Mouse (Mus musculus) embryonic facial prominence, embryonic 14.5 days (tissue): ENCODE measurements around the gene Ndufs2. TPM values are rescaled to one million over a fixed set of nuclear protein-coding genes. Genes with fewer than 3 reads are reported as not detected.

Source experiments
- ATAC-seq: fragments of 200-750 bp; cut with Nextera tagmentation; 2 replicates; pipeline ENCODE4 v1.8.0; 2017; ENCODE audit warnings: low read depth, moderate number of reproducible peaks, moderate TSS enrichment
- DNase-seq: peaks from one replicate; pipeline ENCODE4 v3.0.0-alpha.2; 2015; ENCODE audit warnings: low spot score
- H3K27ac ChIP-seq: fragments of 300-500 bp; sonication (generic); replicated peaks from 2 replicates; pipeline ENCODE4 v1.5.1; 2014; ENCODE audit warnings: low read depth, mild to moderate bottlenecking, low read length, moderate library complexity
- H3K27me3 ChIP-seq: fragments of 300-500 bp; sonication (generic); replicated peaks from 2 replicates; pipeline ENCODE4 v1.6.1; 2014; ENCODE audit warnings: low read length; ENCODE audit not compliant: control insufficient read depth, insufficient read depth
- H3K36me3 ChIP-seq: fragments of 300-500 bp; sonication (generic); 2 replicates; pipeline ENCODE4 v1.6.1; 2014; ENCODE audit warnings: low read length, mixed read lengths; ENCODE audit not compliant: control insufficient read depth, insufficient read depth
- H3K4me1 ChIP-seq: fragments of 300-500 bp; sonication (generic); 2 replicates; pipeline ENCODE4 v1.6.1; 2014; ENCODE audit warnings: antibody characterized with exemption, low read length; ENCODE audit not compliant: control insufficient read depth, insufficient read depth
- H3K4me2 ChIP-seq: fragments of 300-500 bp; sonication (generic); 2 replicates; pipeline ENCODE4 v1.6.1; 2014; ENCODE audit warnings: low read depth, mild to moderate bottlenecking, low read length, moderate library complexity, mixed read lengths
- H3K4me3 ChIP-seq: fragments of 300-500 bp; sonication (generic); 2 replicates; pipeline ENCODE4 v1.5.1; 2014; ENCODE audit warnings: low read depth, mild to moderate bottlenecking, low read length
- H3K9ac ChIP-seq: fragments of 300-500 bp; sonication (generic); 2 replicates; pipeline ENCODE4 v1.6.1; 2014; ENCODE audit warnings: low read depth, mild to moderate bottlenecking, low read length, moderate library complexity, mixed read lengths
- H3K9me3 ChIP-seq: fragments of 300-500 bp; sonication (generic); 2 replicates; pipeline ENCODE4 v1.6.1; 2016; ENCODE audit warnings: low read length; ENCODE audit not compliant: control insufficient read depth
- WGBS: fragments of 180-500 bp; shearing (Covaris S2); extraction: QIAGEN DNeasy Blood & Tissue Kit; methylation state at CpG from one replicate; pipeline ENCODE4 v1.1.7; 2014; 5-methylcytosine and 5-hydroxymethylcytosine counted together
- polyA plus RNA-seq: library from polyadenylated mRNA; unstranded; fragments of >200 nt; fragmentation: Nextera tagmentation; extraction: Ambion mirVana; gene quantifications from 2 replicates; pipeline ENCODE4 v1.2.1, GENCODE M21; 2014

Ndufs2 gene
- polyA plus RNA-seq, 1 experiment from 2014 or later, result 246 TPM

DNA sequence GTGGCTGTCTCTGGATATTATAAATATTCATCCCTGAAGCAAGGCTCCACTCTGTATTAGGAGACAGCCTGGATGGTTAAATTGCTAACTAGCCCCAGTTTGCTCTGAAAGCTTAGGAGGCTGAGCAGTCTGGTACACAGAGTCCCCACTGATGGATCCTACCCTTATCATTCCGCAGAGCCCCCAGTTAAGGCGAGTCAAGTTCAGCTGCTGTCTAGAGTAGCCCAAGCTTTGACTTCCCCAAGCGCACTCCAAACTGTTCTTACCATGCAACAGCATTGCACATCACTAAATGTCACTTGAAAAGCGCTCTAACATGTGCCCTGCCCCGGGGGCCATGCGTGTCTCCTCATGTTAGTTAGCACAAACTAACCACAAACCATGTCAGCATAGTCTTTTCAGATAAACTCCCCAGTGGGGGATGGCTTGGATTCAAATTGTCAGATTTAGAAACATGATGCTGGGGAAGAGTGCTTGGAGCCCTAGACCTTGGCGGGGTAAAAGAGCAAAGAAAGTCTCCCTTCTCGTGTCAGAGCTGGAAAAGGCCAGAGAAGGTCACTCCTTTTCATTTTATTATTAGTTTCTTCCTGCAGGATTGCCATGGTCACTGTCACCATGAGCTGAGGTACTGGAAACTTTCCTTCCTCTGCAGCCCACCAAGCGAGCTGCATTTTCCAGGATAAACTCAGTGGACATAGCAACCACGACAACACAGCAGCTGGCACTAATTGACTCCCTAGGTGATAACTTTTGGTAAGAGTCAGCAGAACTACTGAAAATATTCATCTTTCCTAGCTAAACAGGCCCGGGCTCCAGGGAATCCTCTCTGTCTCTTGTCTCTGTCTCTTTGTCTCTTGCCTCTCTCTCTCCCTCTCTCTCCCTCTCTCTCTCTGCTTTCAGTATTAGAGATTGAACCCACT, 57.0 kb downstream of the Ndufs2 start:
- ATAC-seq, result peak; percentile 19; the same call in 1 of the 2 replicates
- Histone ChIP-seq H3K4me2 (peak overlapping the region; percentile 45), H3K9ac (no peak overlapping the region), H3K27ac (no peak overlapping the region), H3K27me3 (peaks cover 61% of the 10 kb centered on the region), H3K4me3 (peak overlapping the region; percentile 56; the same call in 1 of the 2 replicates), H3K4me1 (peaks cover 38% of the 10 kb centered on the region; the same call in 1 of the 2 replicates), H3K9me3 (no peaks in the 10 kb centered on the region), H3K36me3 (no peaks in the 10 kb centered on the region)
- WGBS, result 20% methylated on average over 11 of the region's 11 CpGs
- DNase-seq, result peak; percentile 44

DNA sequence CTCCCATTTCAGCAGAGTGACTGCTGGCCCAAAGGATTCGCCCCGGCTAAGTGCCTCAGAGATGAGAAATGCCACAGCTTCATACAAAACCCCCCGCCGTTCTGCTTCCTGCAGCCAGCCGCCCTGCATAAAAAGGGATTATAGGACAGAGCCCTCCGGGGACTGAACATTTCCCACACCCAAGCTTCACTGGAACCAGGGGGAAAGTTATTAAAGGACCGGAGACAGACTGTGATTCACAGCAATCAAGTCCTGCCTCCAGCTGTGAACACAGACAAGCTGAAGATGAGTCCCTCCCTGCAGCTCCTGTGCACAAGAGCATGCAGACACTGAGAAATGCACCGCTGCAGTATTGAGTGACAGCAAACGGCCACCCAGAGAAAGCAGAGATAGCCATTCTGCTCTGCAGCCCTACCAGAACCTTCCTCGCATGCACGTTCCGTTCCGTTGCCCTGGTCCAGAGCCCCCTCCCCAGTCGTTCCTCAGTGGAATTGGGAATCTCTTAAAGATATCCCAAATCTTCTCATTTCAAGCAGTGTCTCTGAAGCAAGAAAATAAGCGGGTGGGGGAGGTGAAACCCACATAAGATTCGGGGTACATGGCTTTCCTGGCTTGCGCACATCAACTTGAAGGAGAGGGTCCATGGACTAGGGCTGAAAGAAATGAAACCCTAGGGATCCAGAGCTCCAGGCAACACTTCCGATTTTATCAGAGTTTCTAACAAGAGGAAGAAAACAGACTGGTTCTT, 57.9 kb downstream of the Ndufs2 start:
- 4% methylated on average over 18 of the region's 18 CpGs for WGBS
- peaks cover 44% of the 10 kb centered on the region; the same call in 1 of the 2 replicates for H3K4me1 ChIP-seq
- peak overlapping the region; percentile 45 for H3K4me2 ChIP-seq
- ATAC-seq, result 0 out of 2 replicates have a peak, but pooled peaks have one; percentile 24
- no peak overlapping the region for H3K27ac ChIP-seq
- peak overlapping the region; percentile 26 for H3K4me3 ChIP-seq
- no peaks in the 10 kb centered on the region for H3K36me3 ChIP-seq
- peak; percentile 54 for DNase-seq
- H3K27me3 ChIP-seq, result peaks cover 61% of the 10 kb centered on the region
- 0 out of 2 replicates have a peak overlapping the region, but pooled peaks have one; percentile 34 for H3K9ac ChIP-seq
- no peaks in the 10 kb centered on the region for H3K9me3 ChIP-seq

DNA sequence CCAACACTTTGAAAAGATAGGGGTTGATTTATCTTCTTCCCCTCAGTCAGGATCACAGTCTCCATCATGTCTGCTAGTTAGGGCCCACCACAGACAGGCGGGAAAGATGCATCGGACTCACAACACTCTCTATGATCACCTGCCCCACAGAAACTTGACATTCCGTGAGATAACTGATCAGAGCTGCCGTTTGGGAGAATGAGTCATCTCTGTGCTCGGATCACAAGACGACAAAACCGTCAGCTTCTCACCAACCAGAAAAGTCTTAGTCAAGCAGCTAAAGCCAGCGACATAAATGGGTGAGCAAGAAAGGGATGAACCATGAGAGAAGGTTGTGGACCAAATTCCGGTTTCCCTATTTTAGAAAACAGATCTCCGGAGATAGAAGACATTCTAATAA, 58.9 kb downstream of the Ndufs2 start:
- peaks cover 57% of the 10 kb centered on the region for H3K27me3 ChIP-seq
- no peaks in the 10 kb centered on the region for H3K9me3 ChIP-seq
- WGBS, result 53% methylated on average over 10 of the region's 10 CpGs
- no peak overlapping the region for H3K27ac ChIP-seq
- DNase-seq (no peak), ATAC-seq (no peak)
- no peaks in the 10 kb centered on the region for H3K36me3 ChIP-seq
- H3K4me2 ChIP-seq, result no peak overlapping the region
- H3K4me1 ChIP-seq, result peaks cover 44% of the 10 kb centered on the region; the same call in 1 of the 2 replicates
- no peak overlapping the region for H3K9ac ChIP-seq
- H3K4me3 ChIP-seq, result no peak overlapping the region

DNA sequence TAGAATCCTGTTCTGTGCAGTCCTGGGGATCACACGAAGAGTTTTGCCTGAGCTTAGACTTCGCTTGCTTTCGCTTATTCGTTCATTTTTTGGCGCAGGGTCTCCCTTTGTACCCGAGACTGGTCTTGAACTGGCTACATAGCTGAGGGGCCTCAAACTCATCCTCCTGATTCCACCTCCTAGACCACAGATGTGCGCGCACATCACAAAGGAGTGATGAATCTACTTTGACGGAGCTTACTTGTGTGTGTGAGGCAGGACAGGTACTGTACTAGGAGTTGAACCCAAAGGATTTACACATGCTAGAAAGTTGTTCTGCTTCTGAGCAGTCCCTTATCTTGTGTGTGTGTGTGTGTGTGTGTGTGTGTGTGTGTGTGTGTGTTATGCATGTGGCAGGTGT, 60.4 kb downstream of the Ndufs2 start:
- ATAC-seq, result no peak
- no peak overlapping the region for H3K4me3 ChIP-seq
- peaks cover 42% of the 10 kb centered on the region for H3K27me3 ChIP-seq
- no peak for DNase-seq
- no peak overlapping the region for H3K4me2 ChIP-seq
- peaks cover 42% of the 10 kb centered on the region; the same call in 1 of the 2 replicates for H3K4me1 ChIP-seq
- no peak overlapping the region for H3K9ac ChIP-seq
- H3K27ac ChIP-seq, result no peak overlapping the region
- whole genome bisulfite sequencing, result 96% methylated on average over 9 of the region's 9 CpGs
- no peaks in the 10 kb centered on the region for H3K36me3 ChIP-seq
- H3K9me3 ChIP-seq, result no peaks in the 10 kb centered on the region

- H3K4me2 ChIP-seq, result peak overlapping the region; percentile 26; the same call in 1 of the 2 replicates
- ATAC-seq, result peak; percentile 35
- 39% methylated on average over 14 of the region's 14 CpGs for WGBS
These were observed 61.6 kb downstream of the Ndufs2 start for GRCm38 (mm10) chr1:171189476-171190114.

GRCm38 (mm10) chr1:171189046-171189445, 62.1 kb downstream of the Ndufs2 start:
- Histone ChIP-seq H3K9ac (no peak overlapping the region), H3K4me1 (peaks cover 31% of the 10 kb centered on the region; the same call in 1 of the 2 replicates), H3K4me3 (no peak overlapping the region), H3K9me3 (no peaks in the 10 kb centered on the region), H3K27me3 (peaks cover 24% of the 10 kb centered on the region), H3K4me2 (peak overlapping the region; percentile 26; the same call in 1 of the 2 replicates), H3K36me3 (no peaks in the 10 kb centered on the region), H3K27ac (peak overlapping the region; percentile 48; the same call in 1 of the 2 replicates)
- no peak; the same call in 1 of the 2 replicates for ATAC-seq
- DNase-seq, result peak; percentile 42
- WGBS, result 13% methylated on average over 8 of the region's 8 CpGs

More at GRCm38 (mm10) chr1:171189476-171190114, 61.6 kb downstream of the Ndufs2 start:
- H3K27ac ChIP-seq, result peak overlapping the region; percentile 48
- no peak overlapping the region for H3K9ac ChIP-seq
- no peak overlapping the region for H3K4me3 ChIP-seq
- DNase-seq, result peak; percentile 86
- peaks cover 36% of the 10 kb centered on the region; the same call in 1 of the 2 replicates for H3K4me1 ChIP-seq
- no peaks in the 10 kb centered on the region for H3K9me3 ChIP-seq
- no peaks in the 10 kb centered on the region for H3K36me3 ChIP-seq
- peaks cover 30% of the 10 kb centered on the region for H3K27me3 ChIP-seq

GRCm38 (mm10) chr1:171187851-171188700, 63.1 kb downstream of the Ndufs2 start:
- H3K9me3 ChIP-seq, result no peaks in the 10 kb centered on the region
- H3K27me3 ChIP-seq, result peaks cover 17% of the 10 kb centered on the region
- ATAC-seq (no peak), DNase-seq (peak; percentile 5)
- H3K4me2 ChIP-seq, result no peak overlapping the region
- WGBS, result 55% methylated on average over 13 of the region's 13 CpGs
- no peaks in the 10 kb centered on the region for H3K36me3 ChIP-seq
- no peak overlapping the region for H3K4me3 ChIP-seq
- no peak overlapping the region for H3K27ac ChIP-seq
- peaks cover 22% of the 10 kb centered on the region; the same call in 1 of the 2 replicates for H3K4me1 ChIP-seq
- no peak overlapping the region for H3K9ac ChIP-seq
